Mouse (Mus musculus) monocyte, adult 2 months (primary cell): Measurements from ENCODE around the gene Efcc1.
"Not testable (repeated sequence)": the region's sequence is repeated elsewhere in the genome, so short reads cannot be mapped to it uniquely, and the experiment has no call there.

Source experiments
- DNase-seq, 2 experiments: peaks; one replicate each; pipeline ENCODE4 v3.0.0; 2022; ENCODE audit warnings: low spot score in 2 of 2, low read depth in 1 of 2

Gene Efcc1

GRCm38 (mm10) chr6:87743281-87743680 lies 12.6 kb downstream of the Efcc1 start:
- DNase-seq, result peak in 1 of 2 experiments; percentile 26

GRCm38 (mm10) chr6:87744632-87745031 lies 14.0 kb downstream of the Efcc1 start:
- no peak for DNase-seq

- peak in 1 of 2 experiments; percentile 18 for DNase-seq
Measured at GRCm38 (mm10) chr6:87745301-87745700, 14.6 kb downstream of the Efcc1 start.

- no peak for DNase-seq
Measured at GRCm38 (mm10) chr6:87746059-87746458, 15.4 kb downstream of the Efcc1 start.

- DNase-seq, result no peak
Measured at GRCm38 (mm10) chr6:87746849-87747248, 16.2 kb downstream of the Efcc1 start.

- no peak for DNase-seq
Measured at GRCm38 (mm10) chr6:87748078-87748477, 17.4 kb downstream of the Efcc1 start.

- no peak for DNase-seq
Measured at GRCm38 (mm10) chr6:87748531-87748930, 17.9 kb downstream of the Efcc1 start.

GRCm38 (mm10) chr6:87750184-87750910 lies 19.7 kb downstream of the Efcc1 start:
- DNase-seq, result no peak

GRCm38 (mm10) chr6:87751574-87751973 lies 20.9 kb downstream of the Efcc1 start:
- no peak for DNase-seq

- DNase-seq, result no peak
Measured at GRCm38 (mm10) chr6:87755196-87755595, 24.5 kb downstream of the Efcc1 start.

- DNase-seq, result no peak
Measured at GRCm38 (mm10) chr6:87756896-87757295, 26.2 kb downstream of the Efcc1 start.

- DNase-seq, result no peak
Measured at GRCm38 (mm10) chr6:87759404-87759803, 28.7 kb downstream of the Efcc1 start.

GRCm38 (mm10) chr6:87759850-87760249 lies 29.2 kb downstream of the Efcc1 start:
- DNase-seq, result no peak

GRCm38 (mm10) chr6:87762161-87762560 lies 31.5 kb downstream of the Efcc1 start:
- no peak for DNase-seq

- DNase-seq, result no peak
Measured at GRCm38 (mm10) chr6:87763376-87764280, 33.0 kb downstream of the Efcc1 start.

- DNase-seq, result not testable (repeated sequence)
Measured at GRCm38 (mm10) chr6:87764296-87764695, 33.6 kb downstream of the Efcc1 start.

GRCm38 (mm10) chr6:87770626-87771025 lies 40.0 kb downstream of the Efcc1 start:
- DNase-seq, result no peak

GRCm38 (mm10) chr6:87774466-87774865 lies 43.8 kb downstream of the Efcc1 start:
- DNase-seq, result no peak

GRCm38 (mm10) chr6:87774909-87775308 lies 44.2 kb downstream of the Efcc1 start:
- DNase-seq, result no peak

GRCm38 (mm10) chr6:87775588-87776245 lies 45.0 kb downstream of the Efcc1 start:
- no peak for DNase-seq

- DNase-seq, result no peak
Measured at GRCm38 (mm10) chr6:87776663-87777062, 46.0 kb downstream of the Efcc1 start.

GRCm38 (mm10) chr6:87777842-87778241 lies 47.2 kb downstream of the Efcc1 start, which contains the start of gene Gp9:
Gp9 (plus strand) TSS chr6:87778072.
- DNase-seq, result no peak
